Mouse (Mus musculus): ENCODE measurements around the gene Gpc6.

DNA sequence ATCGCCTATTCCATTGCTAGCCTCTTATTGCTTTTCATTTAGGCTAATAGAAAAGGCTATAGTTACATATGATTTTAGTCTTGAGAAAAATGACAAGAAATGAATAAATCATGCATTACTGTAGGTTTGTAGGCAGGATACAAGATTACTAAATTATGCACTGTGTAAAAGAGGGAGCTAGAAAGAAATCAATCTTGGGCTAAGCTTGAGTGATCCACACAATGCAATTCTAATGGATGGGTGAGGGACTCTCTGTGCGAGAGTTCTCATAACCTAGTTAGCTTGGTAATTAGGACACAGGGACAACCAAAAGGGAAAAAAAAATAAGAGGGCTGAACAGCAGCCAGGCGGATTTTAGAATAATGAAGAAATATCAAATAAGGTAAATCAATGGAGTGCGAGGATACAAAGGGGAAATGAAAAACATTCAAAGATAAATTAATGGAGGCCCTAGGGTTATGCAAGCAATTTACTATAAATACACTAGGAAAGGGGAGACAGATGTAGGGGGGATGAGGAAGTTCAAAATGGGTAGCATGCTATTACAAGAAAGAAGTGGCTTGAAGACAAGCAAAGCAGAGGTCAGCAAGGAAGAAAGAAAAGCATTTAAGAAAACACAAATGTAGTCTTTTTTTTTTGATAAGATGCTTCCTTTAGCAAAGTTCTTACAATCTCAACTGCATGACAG is 835.9 kb downstream of the Gpc6 start:
- TF ChIP-seq CTCF (IDR thresholded peaks at IDR 0.05; ENCODE audit: low read depth), result no peak
- TF ChIP-seq EP300 (optimal IDR thresholded peaks at IDR 0.05), result no peak

Data from stomach, postnatal 0 days (tissue).